Mouse (Mus musculus) MEL (cell line): ENCODE measurements around the gene Acat2. TPM values are rescaled to one million over a fixed set of nuclear protein-coding genes. Genes with fewer than 3 reads are reported as not detected.

Source experiments
- DNase-seq: peaks from one replicate; pipeline ENCODE4 v3.0.0; 2011; ENCODE audit warnings: low read depth, low spot score
- H3K27ac ChIP-seq: 2 replicates; pipeline ENCODE4 v1.5.1; 2012; ENCODE audit warnings: low read depth, mild to moderate bottlenecking, control low read depth, low read length, moderate library complexity; ENCODE audit not compliant: control insufficient read depth
- H3K27me3 ChIP-seq, 2 experiments: fragments of 150-350 bp in 1 of 2; sonication (generic) in 1 of 2; 2 replicates each; pipeline ENCODE4 v1.6.1; 2012; ENCODE audit warnings: low read length in 2 of 2, mild to moderate bottlenecking in 2 of 2, improper control_type of control experiment in 1 of 2, moderate library complexity in 1 of 2; ENCODE audit not compliant: insufficient read depth in 2 of 2, control insufficient read depth in 1 of 2
- H3K36me3 ChIP-seq, 2 experiments: 2 replicates each; pipeline ENCODE4 v1.6.1; 2012 to 2014; ENCODE audit warnings: low read length in 2 of 2, improper control_type of control experiment in 1 of 2, inconsistent platforms in 1 of 2, mild to moderate bottlenecking in 1 of 2; ENCODE audit not compliant: insufficient read depth in 2 of 2, control insufficient read depth in 1 of 2
- H3K4me1 ChIP-seq, 2 experiments: fragments of 150-350 bp in 1 of 2; sonication (generic) in 1 of 2; 2 replicates each; pipeline ENCODE4 v1.6.1; 2012; ENCODE audit warnings: low read length in 2 of 2, improper control_type of control experiment in 1 of 2, mild to moderate bottlenecking in 1 of 2; ENCODE audit not compliant: insufficient read depth in 2 of 2, control insufficient read depth in 1 of 2
- H3K4me3 ChIP-seq, 2 experiments: fragments of 150-350 bp in 1 of 2; sonication (generic) in 1 of 2; 2 replicates each; pipeline ENCODE4 v1.5.1; 2012; ENCODE audit warnings: low read depth in 2 of 2, low read length in 2 of 2, mild to moderate bottlenecking in 2 of 2, moderate library complexity in 2 of 2, control low read depth in 1 of 2, improper control_type of control experiment in 1 of 2; ENCODE audit not compliant: control insufficient read depth in 1 of 2, insufficient read depth in 1 of 2
- H3K79me2 ChIP-seq: 2 replicates; pipeline ENCODE4 v1.6.1; 2012; ENCODE audit warnings: mild to moderate bottlenecking, low read length, moderate library complexity; ENCODE audit not compliant: control insufficient read depth, poor library complexity, insufficient read depth
- H3K9ac ChIP-seq: 2 replicates; pipeline ENCODE4 v1.6.1; 2012; ENCODE audit warnings: low read depth, mild to moderate bottlenecking, control low read depth, low read length, moderate library complexity; ENCODE audit not compliant: control insufficient read depth, poor library complexity, severe bottlenecking
- H3K9me3 ChIP-seq: fragments of 150-350 bp; sonication (generic); replicated peaks from 2 replicates; pipeline ENCODE4 v1.6.1; 2012; ENCODE audit warnings: mild to moderate bottlenecking, low read length, improper control_type of control experiment, moderate library complexity; ENCODE audit not compliant: insufficient read depth
- BHLHE40 ChIP-seq: IDR thresholded peaks from 2 replicates; pipeline ENCODE4 v1.6.1; 2012; ENCODE audit warnings: low read depth, mild to moderate bottlenecking, inconsistent platforms, low read length, improper control_type of control experiment, borderline replicate concordance
- CHD1 ChIP-seq: IDR thresholded peaks from 2 replicates; pipeline ENCODE4 v1.6.1; 2012; ENCODE audit warnings: low read depth, mild to moderate bottlenecking, inconsistent platforms, low read length, improper control_type of control experiment
- CTCF ChIP-seq, 3 experiments: IDR thresholded peaks in 2 of 3; conservative IDR thresholded peaks in 1 of 3; 2 replicates each; pipeline ENCODE4 v1.5.1; 2011 to 2012; ENCODE audit warnings: low read length in 3 of 3, low read depth in 2 of 3, mild to moderate bottlenecking in 2 of 3, improper control_type of control experiment in 1 of 3, inconsistent platforms in 1 of 3, mixed read lengths in 1 of 3, moderate library complexity in 1 of 3; ENCODE audit not compliant: control insufficient read depth in 1 of 3, insufficient read depth in 1 of 3, poor library complexity in 1 of 3, severe bottlenecking in 1 of 3
- E2F4 ChIP-seq: IDR thresholded peaks from 2 replicates; pipeline ENCODE4 v1.6.1; 2011; ENCODE audit warnings: low read depth, low read length, improper control_type of control experiment, borderline replicate concordance
- ELF1 ChIP-seq: IDR thresholded peaks from 2 replicates; pipeline ENCODE4 v1.6.1; 2014; ENCODE audit warnings: low read depth, mild to moderate bottlenecking, inconsistent platforms, low read length, improper control_type of control experiment, moderate library complexity
- ETS1 ChIP-seq: IDR thresholded peaks from 2 replicates; pipeline ENCODE4 v1.6.1; 2012; ENCODE audit warnings: low read depth, mild to moderate bottlenecking, inconsistent platforms, low read length, improper control_type of control experiment, moderate library complexity
- GABPA ChIP-seq: IDR thresholded peaks from 2 replicates; pipeline ENCODE4 v1.6.1; 2012; ENCODE audit warnings: low read depth, mild to moderate bottlenecking, inconsistent platforms, low read length, improper control_type of control experiment, moderate library complexity
- GATA1 ChIP-seq: IDR thresholded peaks from 2 replicates; pipeline ENCODE4 v1.6.1; 2011; ENCODE audit warnings: low read depth, low read length, improper control_type of control experiment
- MAX ChIP-seq: IDR thresholded peaks from 2 replicates; pipeline ENCODE4 v1.6.1; 2011; ENCODE audit warnings: low read length, improper control_type of control experiment
- MAZ ChIP-seq: IDR thresholded peaks from 2 replicates; pipeline ENCODE4 v1.6.1; 2012; ENCODE audit warnings: low read depth, mild to moderate bottlenecking, inconsistent platforms, low read length, improper control_type of control experiment
- MXI1 ChIP-seq: IDR thresholded peaks from 2 replicates; pipeline ENCODE4 v1.6.1; 2011; ENCODE audit warnings: mild to moderate bottlenecking, low read depth, low read length, improper control_type of control experiment
- NELFE ChIP-seq: IDR thresholded peaks from 2 replicates; pipeline ENCODE4 v1.6.1; 2011; ENCODE audit warnings: low read depth, low read length, improper control_type of control experiment
- NRF1 ChIP-seq: IDR thresholded peaks from 2 replicates; pipeline ENCODE4 v1.6.1; 2014; ENCODE audit warnings: low read depth, mild to moderate bottlenecking, inconsistent platforms, low read length, improper control_type of control experiment, moderate library complexity; ENCODE audit not compliant: poor library complexity, insufficient read depth, severe bottlenecking
- POLR2A ChIP-seq, 2 experiments: IDR thresholded peaks; 2 replicates each; pipeline ENCODE4 v1.6.1; 2011 to 2012; ENCODE audit warnings: low read length in 2 of 2, mild to moderate bottlenecking in 2 of 2, control low read depth in 1 of 2, improper control_type of control experiment in 1 of 2, low read depth in 1 of 2, moderate library complexity in 1 of 2; ENCODE audit not compliant: control insufficient read depth in 1 of 2, insufficient read depth in 1 of 2, poor library complexity in 1 of 2
- SIN3A ChIP-seq: IDR thresholded peaks from 2 replicates; pipeline ENCODE4 v1.6.1; 2012; ENCODE audit warnings: low read length, improper control_type of control experiment, inconsistent platforms
- SMC3 ChIP-seq: IDR thresholded peaks from 2 replicates; pipeline ENCODE4 v1.6.1; 2011; ENCODE audit warnings: low read depth, low read length, improper control_type of control experiment
- TAL1 ChIP-seq: IDR thresholded peaks from 2 replicates; pipeline ENCODE4 v1.6.1; 2012; ENCODE audit warnings: mild to moderate bottlenecking, inconsistent platforms, low read length, moderate library complexity, mixed read lengths
- TBP ChIP-seq: IDR thresholded peaks from 2 replicates; pipeline ENCODE4 v1.8.0; 2011; ENCODE audit warnings: low read depth, low read length, improper control_type of control experiment
- USF1 ChIP-seq: IDR thresholded peaks from 2 replicates; pipeline ENCODE4 v1.6.1; 2014; ENCODE audit warnings: low read depth, mild to moderate bottlenecking, inconsistent platforms, low read length, improper control_type of control experiment, moderate library complexity
- USF2 ChIP-seq, 2 experiments: IDR thresholded peaks; 2 replicates each; pipeline ENCODE4 v1.6.1; 2011 to 2012; ENCODE audit warnings: improper control_type of control experiment in 2 of 2, low read length in 2 of 2, borderline replicate concordance in 1 of 2, inconsistent platforms in 1 of 2, low read depth in 1 of 2, mild to moderate bottlenecking in 1 of 2; ENCODE audit not compliant: insufficient read depth in 1 of 2
- ZKSCAN1 ChIP-seq: IDR thresholded peaks from 2 replicates; pipeline ENCODE4 v1.6.1; 2012; ENCODE audit warnings: low read depth, mild to moderate bottlenecking, inconsistent platforms, low read length, improper control_type of control experiment, moderate library complexity
- ZMIZ1 ChIP-seq: IDR thresholded peaks from 2 replicates; pipeline ENCODE4 v1.6.1; 2012; ENCODE audit warnings: low read depth, mild to moderate bottlenecking, inconsistent platforms, low read length, improper control_type of control experiment, moderate library complexity
- polyA plus RNA-seq, 2 experiments: library from polyadenylated mRNA; stranded (reverse) in 1 of 2; unstranded in 1 of 2; fragments of >175 nt in 1 of 2; fragments of >200 nt in 1 of 2; gene quantifications; 2 replicates each; pipeline versions ENCODE4 v1.2.1 to v1.2.4; 2012; ENCODE audit warnings: low replicate concordance in 2 of 2, low read depth in 1 of 2; ENCODE audit not compliant: insufficient read length in 2 of 2, insufficient read depth in 1 of 2, missing spikeins in 1 of 2
- total RNA-seq: library from RNA; depleted of rRNA; stranded (reverse); fragments of 300-350 nt; gene quantifications from 2 replicates; pipeline ENCODE4 v1.2.3, GENCODE M21; 2012

Gene Acat2
- total and polyA plus RNA-seq, 3 experiments: 33.8 to 60.1 TPM; not detected in 1

GRCm38 (mm10) chr17:12992470-12992991 is 32.0 kb upstream of the Acat2 start (continued):
- TF ChIP-seq GABPA (no peak), USF1 (no peak), BHLHE40 (no peak), MAZ (peak; percentile 70), TBP (peak; percentile 84), ETS1 (no peak; the same call in 1 of the 2 replicates), GATA1 (no peak), TAL1 (no peak), ZKSCAN1 (no peak), NRF1 (0 out of 2 replicates have a peak, but pooled peaks have one; percentile 25), CHD1 (no peak), ZMIZ1 (peak; percentile 36; the same call in 1 of the 2 replicates), CTCF (IDR thresholded peaks at IDR 0.05 in 2 of 3, conservative IDR thresholded peaks at IDR 0.05 in 1 of 3; ENCODE audit: control insufficient read depth in 1 of 3, insufficient read depth in 1 of 3, low read depth in 2 of 3, low read length in 3 of 3, poor library complexity in 1 of 3, severe bottlenecking in 1 of 3) (no peak), USF2 (IDR thresholded peaks at IDR 0.05; ENCODE audit: borderline replicate concordance in 1 of 2, insufficient read depth in 1 of 2, low read depth in 1 of 2, low read length in 2 of 2) (no peak), SMC3 (no peak), ELF1 (peak; percentile 69), MXI1 (peak; percentile 84)

- Histone ChIP-seq H3K36me3 (peaks cover 2 to 24% of the 10 kb centered on the region in 2 experiments; a peak in 3 of 4 replicates), H3K27ac (peak overlapping the region; percentile 93), H3K27me3 (no peaks in the 10 kb centered on the region), H3K9ac (peak overlapping the region; percentile 100), H3K4me3 (peak overlapping the region; percentile 74 to 98), H3K9me3 (no peaks in the 10 kb centered on the region), H3K4me1 (peaks cover 2 to 7% of the 10 kb centered on the region in 2 experiments; a peak in 2 of 4 replicates), H3K79me2 (peaks cover 47% of the 10 kb centered on the region)
- DNase-seq: peak; percentile 83
- TF ChIP-seq SIN3A (peak; percentile 61), E2F4 (peak; percentile 67; the same call in 1 of the 2 replicates), NRF1 (no peak), NELFE (0 out of 2 replicates have a peak, but pooled peaks have one; percentile 48), ETS1 (0 out of 2 replicates have a peak, but pooled peaks have one; percentile 18), POLR2A (IDR thresholded peaks at IDR 0.05; ENCODE audit: control insufficient read depth in 1 of 2, insufficient read depth in 1 of 2, low read depth in 1 of 2, low read length in 2 of 2, poor library complexity in 1 of 2) (peak; percentile 47 to 78; a peak in 3 of 4 replicates), MAX (no peak; the same call in 1 of the 2 replicates)
These were observed 31.2 kb upstream of the Acat2 start for GRCm38 (mm10) chr17:12991635-12992358.
